Mouse (Mus musculus): ENCODE results near the gene Lrrc1. TPM values are rescaled to one million over a fixed set of nuclear protein-coding genes. Genes with fewer than 3 reads are reported as not detected.
A peak's percentile ranks its signal among the peaks of the same experiment; 100 is the strongest.

Lrrc1 gene
- total and polyA plus RNA-seq, 3 experiments: 13.3 to 21.5 (median 13.8) TPM

DNA sequence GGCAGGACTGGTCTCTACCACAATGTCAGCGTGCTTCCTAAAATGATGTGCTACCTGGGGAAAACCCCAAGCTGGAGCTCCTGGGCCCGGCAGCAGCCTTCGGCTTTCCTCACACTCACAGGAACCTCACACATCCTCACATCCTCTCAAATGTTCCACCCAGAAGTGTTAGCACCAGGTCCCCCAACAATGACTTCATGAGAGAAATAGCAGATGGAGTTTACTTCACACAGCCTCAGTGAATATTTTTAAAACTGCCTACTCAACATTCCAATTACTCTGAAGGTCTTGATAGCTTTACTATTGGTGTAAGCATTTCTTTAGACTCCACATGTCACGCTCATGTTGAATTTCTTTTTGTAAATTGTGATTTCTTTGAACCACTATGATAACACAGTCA, 27.2 kb upstream of the Lrrc1 start:
- Histone ChIP-seq H3K4me1 (ENCODE audit: control insufficient read depth, insufficient read depth, low read length) (no peaks in the 10 kb centered on the region), H3K79me2 (replicated peaks; ENCODE audit: control insufficient read depth, insufficient read depth, low read length) (no peaks in the 10 kb centered on the region), H3K9ac (ENCODE audit: low read depth, low read length) (no peak overlapping the region), H3K36me3 (ENCODE audit: control insufficient read depth, insufficient read depth, low read length) (no peaks in the 10 kb centered on the region), H3K27me3 (ENCODE audit: control insufficient read depth, insufficient read depth, low read length) (no peaks in the 10 kb centered on the region), H3K27ac (no peak overlapping the region), H3K4me3 (no peak overlapping the region)
- intact Hi-C loops (cut with DNase I): no loop called here
- TF ChIP-seq EP300 (IDR thresholded peaks at IDR 0.05; ENCODE audit: insufficient read depth, low read depth, low read length): no peak
- TF ChIP-seq POLR2A (IDR thresholded peaks at IDR 0.05; ENCODE audit: insufficient read depth, low read depth, low read length): no peak
- no peak for TF ChIP-seq CTCF (IDR thresholded peaks at IDR 0.05)
- 64% methylated on average over 4 of the region's 4 CpGs for WGBS
- no peak for DNase-seq

DNA sequence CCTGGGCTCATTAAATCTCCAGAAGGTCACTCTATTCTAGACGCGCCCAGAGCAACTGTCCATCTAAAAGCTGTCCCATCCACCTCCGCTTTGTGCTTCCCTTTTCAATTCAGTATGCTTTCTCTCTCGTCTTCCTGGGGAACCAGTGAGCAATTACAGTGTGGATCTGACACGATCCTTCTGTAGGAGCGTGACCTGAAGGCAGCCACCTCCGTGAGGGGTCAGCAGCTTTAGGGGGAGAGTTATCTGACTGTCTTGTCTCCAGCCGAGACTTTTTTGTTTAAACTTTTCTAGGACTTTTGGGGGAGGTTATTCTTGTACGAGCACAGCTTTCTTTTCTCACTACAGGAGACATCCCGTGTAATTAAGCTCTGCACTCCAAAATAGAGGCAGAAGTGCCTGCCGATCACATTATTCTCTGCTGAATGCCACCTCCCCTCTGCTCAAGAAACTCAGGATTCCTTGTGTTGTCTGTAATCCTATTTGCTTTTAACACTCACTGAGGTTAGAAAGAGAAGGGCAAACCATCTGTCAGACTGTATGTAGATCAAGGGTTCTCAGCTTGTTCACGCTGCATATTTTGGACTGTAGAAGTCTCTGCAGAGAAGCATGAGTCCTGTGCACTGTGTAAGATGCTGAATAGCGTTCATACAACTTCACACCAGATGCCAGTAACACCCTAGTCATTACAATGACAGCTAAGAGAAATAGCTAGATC, 24.3 kb upstream of the Lrrc1 start:
- H3K36me3 ChIP-seq (ENCODE audit: control insufficient read depth, insufficient read depth, low read length): no peaks in the 10 kb centered on the region
- H3K27ac ChIP-seq: no peak overlapping the region
- no peaks in the 10 kb centered on the region for H3K4me1 ChIP-seq (ENCODE audit: control insufficient read depth, insufficient read depth, low read length)
- no peak for DNase-seq
- H3K27me3 ChIP-seq (ENCODE audit: control insufficient read depth, insufficient read depth, low read length): no peaks in the 10 kb centered on the region
- intact Hi-C loops (cut with DNase I): no loop called here
- WGBS: 60% methylated on average over 13 of the region's 13 CpGs
- H3K4me3 ChIP-seq: no peak overlapping the region
- H3K9ac ChIP-seq (ENCODE audit: low read depth, low read length): no peak overlapping the region
- H3K79me2 ChIP-seq (replicated peaks; ENCODE audit: control insufficient read depth, insufficient read depth, low read length): no peaks in the 10 kb centered on the region
- TF ChIP-seq CTCF (IDR thresholded peaks at IDR 0.05) (no peak), POLR2A (IDR thresholded peaks at IDR 0.05; ENCODE audit: insufficient read depth, low read depth, low read length) (no peak), EP300 (IDR thresholded peaks at IDR 0.05; ENCODE audit: insufficient read depth, low read depth, low read length) (no peak)

DNA sequence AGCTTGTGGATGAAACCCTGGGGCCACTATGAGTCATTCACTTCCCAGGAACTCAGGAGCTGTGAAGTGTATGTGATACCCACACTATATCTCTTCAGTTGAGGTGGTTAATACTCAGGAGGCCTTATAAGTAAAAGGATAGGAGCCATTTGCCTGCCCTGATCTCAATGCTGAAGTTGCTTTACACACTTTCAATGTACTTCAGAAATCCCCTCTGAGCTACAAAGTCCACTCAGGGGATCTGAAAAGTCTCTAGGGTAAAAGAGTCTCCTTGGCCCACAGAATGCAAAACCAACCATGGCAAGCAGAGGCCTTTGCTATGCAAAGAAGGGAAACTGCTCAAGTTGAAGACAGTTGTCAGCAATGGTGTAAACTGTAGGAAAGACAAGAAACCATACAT, 17.2 kb upstream of the Lrrc1 start:
- no peak for DNase-seq
- no peaks in the 10 kb centered on the region for H3K79me2 ChIP-seq (replicated peaks; ENCODE audit: control insufficient read depth, insufficient read depth, low read length)
- no peak overlapping the region for H3K9ac ChIP-seq (ENCODE audit: low read depth, low read length)
- no peak overlapping the region for H3K4me3 ChIP-seq
- TF ChIP-seq CTCF (IDR thresholded peaks at IDR 0.05) (no peak), POLR2A (IDR thresholded peaks at IDR 0.05; ENCODE audit: insufficient read depth, low read depth, low read length) (no peak), EP300 (IDR thresholded peaks at IDR 0.05; ENCODE audit: insufficient read depth, low read depth, low read length) (no peak)
- H3K27me3 ChIP-seq (ENCODE audit: control insufficient read depth, insufficient read depth, low read length): no peaks in the 10 kb centered on the region
- intact Hi-C loops (cut with DNase I): no loop called here
- no peaks in the 10 kb centered on the region for H3K36me3 ChIP-seq (ENCODE audit: control insufficient read depth, insufficient read depth, low read length)
- H3K4me1 ChIP-seq (ENCODE audit: control insufficient read depth, insufficient read depth, low read length): no peaks in the 10 kb centered on the region
- no peak overlapping the region for H3K27ac ChIP-seq

DNA sequence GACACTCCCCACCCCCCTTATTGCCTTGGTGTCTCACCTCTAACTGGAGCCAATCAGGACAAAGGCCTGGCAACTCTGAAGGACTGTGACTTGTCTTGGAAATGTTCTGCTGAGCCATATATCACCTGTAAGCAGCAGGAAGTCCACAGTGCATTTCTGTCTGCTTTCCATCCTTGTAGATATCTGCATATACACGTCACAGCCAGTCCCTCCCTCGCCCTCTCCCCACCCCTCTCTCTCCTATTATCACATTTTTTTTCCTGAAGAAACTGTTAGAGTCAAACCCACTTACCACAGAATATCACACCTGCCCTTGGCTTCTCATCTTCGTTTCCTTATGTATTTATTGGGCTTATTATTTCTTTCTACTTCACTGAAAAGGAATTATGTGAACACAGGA, 13.3 kb upstream of the Lrrc1 start:
- no peaks in the 10 kb centered on the region for H3K36me3 ChIP-seq (ENCODE audit: control insufficient read depth, insufficient read depth, low read length)
- 54% methylated on average over 3 of the region's 3 CpGs for WGBS

DNA sequence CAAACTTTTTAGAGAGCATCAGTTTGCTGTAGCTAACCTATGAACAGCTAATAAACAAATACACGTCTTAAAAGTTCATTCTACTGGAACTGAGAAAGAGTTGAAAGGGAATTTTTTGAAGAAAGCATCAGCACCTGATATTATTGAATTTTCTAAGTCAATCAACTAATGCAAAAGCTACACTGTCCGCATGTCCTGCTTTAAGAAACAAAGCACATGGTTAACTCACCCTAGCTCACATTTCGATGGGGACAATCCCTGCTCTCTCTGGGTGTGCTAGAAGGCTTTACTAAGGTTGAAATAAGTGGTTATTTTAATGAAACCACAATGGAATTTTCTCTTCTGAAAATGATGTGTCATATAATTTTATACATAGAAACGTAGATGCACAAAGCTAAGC, 12.5 kb upstream of the Lrrc1 start:
- intact Hi-C loops (cut with DNase I): no loop called here
- Histone ChIP-seq H3K79me2 (replicated peaks; ENCODE audit: control insufficient read depth, insufficient read depth, low read length) (no peaks in the 10 kb centered on the region), H3K27me3 (ENCODE audit: control insufficient read depth, insufficient read depth, low read length) (no peaks in the 10 kb centered on the region), H3K36me3 (ENCODE audit: control insufficient read depth, insufficient read depth, low read length) (no peaks in the 10 kb centered on the region), H3K4me1 (ENCODE audit: control insufficient read depth, insufficient read depth, low read length) (no peaks in the 10 kb centered on the region), H3K27ac (no peak overlapping the region), H3K4me3 (no peak overlapping the region), H3K9ac (ENCODE audit: low read depth, low read length) (no peak overlapping the region)
- 86% methylated on average over 4 of the region's 4 CpGs for WGBS
- TF ChIP-seq POLR2A (IDR thresholded peaks at IDR 0.05; ENCODE audit: insufficient read depth, low read depth, low read length) (no peak), CTCF (IDR thresholded peaks at IDR 0.05) (no peak), EP300 (IDR thresholded peaks at IDR 0.05; ENCODE audit: insufficient read depth, low read depth, low read length) (no peak)
- no peak for DNase-seq

More for the DNA sequence above, 13.3 kb upstream of the Lrrc1 start:
- intact Hi-C loops (cut with DNase I): no loop called here
- Histone ChIP-seq H3K4me1 (ENCODE audit: control insufficient read depth, insufficient read depth, low read length) (no peaks in the 10 kb centered on the region), H3K9ac (ENCODE audit: low read depth, low read length) (no peak overlapping the region), H3K4me3 (no peak overlapping the region), H3K27ac (no peak overlapping the region), H3K79me2 (replicated peaks; ENCODE audit: control insufficient read depth, insufficient read depth, low read length) (no peaks in the 10 kb centered on the region), H3K27me3 (ENCODE audit: control insufficient read depth, insufficient read depth, low read length) (no peaks in the 10 kb centered on the region)
- DNase-seq: no peak
- no peak for TF ChIP-seq CTCF (IDR thresholded peaks at IDR 0.05)
- no peak for TF ChIP-seq EP300 (IDR thresholded peaks at IDR 0.05; ENCODE audit: insufficient read depth, low read depth, low read length)
- TF ChIP-seq POLR2A (IDR thresholded peaks at IDR 0.05; ENCODE audit: insufficient read depth, low read depth, low read length): no peak

DNA sequence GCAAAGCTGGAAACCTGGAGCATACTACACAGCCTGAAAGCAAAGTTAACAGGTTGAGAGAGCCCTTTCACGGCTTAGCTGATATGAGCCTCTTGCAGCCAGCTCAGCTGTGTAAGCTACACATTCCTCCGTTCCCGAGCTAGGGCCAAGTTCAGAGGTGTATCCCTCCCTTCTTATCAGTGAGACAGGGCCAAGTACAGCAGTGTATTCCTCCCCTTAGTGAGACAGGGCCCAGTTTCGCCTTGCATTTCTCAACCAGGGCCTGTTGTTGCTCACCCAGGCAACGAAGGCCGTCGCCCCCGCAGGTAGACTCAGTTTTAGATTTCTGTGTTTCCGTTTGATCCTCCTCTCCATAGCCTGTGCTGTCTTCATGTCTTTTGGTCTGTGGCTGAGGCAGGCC, 11.8 kb upstream of the Lrrc1 start:
- intact Hi-C loops (cut with DNase I): no loop called here
- Histone ChIP-seq H3K9ac (ENCODE audit: low read depth, low read length) (no peak overlapping the region), H3K4me3 (no peak overlapping the region), H3K4me1 (ENCODE audit: control insufficient read depth, insufficient read depth, low read length) (no peaks in the 10 kb centered on the region), H3K79me2 (replicated peaks; ENCODE audit: control insufficient read depth, insufficient read depth, low read length) (no peaks in the 10 kb centered on the region), H3K27ac (no peak overlapping the region), H3K36me3 (ENCODE audit: control insufficient read depth, insufficient read depth, low read length) (no peaks in the 10 kb centered on the region), H3K27me3 (ENCODE audit: control insufficient read depth, insufficient read depth, low read length) (no peaks in the 10 kb centered on the region)
- DNase-seq: peak in 1 of 2 experiments; percentile 9
- TF ChIP-seq POLR2A (IDR thresholded peaks at IDR 0.05; ENCODE audit: insufficient read depth, low read depth, low read length) (no peak), EP300 (IDR thresholded peaks at IDR 0.05; ENCODE audit: insufficient read depth, low read depth, low read length) (no peak), CTCF (IDR thresholded peaks at IDR 0.05) (no peak)
- WGBS: 68% methylated on average over 9 of the region's 9 CpGs

All from heart, adult 2 months (tissue).